Mouse (Mus musculus): ENCODE data around the gene Mrps24. TPM values are rescaled to one million over a fixed set of nuclear protein-coding genes. Genes with fewer than 3 reads are reported as not detected.

Mrps24 gene
- polyA plus RNA-seq, 1 experiment, result 101 TPM

GRCm38 (mm10) chr11:5705972-5706371, 9.5 kb downstream of the Mrps24 start:
- DNase-seq (ENCODE audit: low read depth), result no peak

- no peak for DNase-seq (ENCODE audit: low read depth)
Measured at GRCm38 (mm10) chr11:5703341-5703740, 12.1 kb downstream of the Mrps24 start.

- no peak for DNase-seq (ENCODE audit: low read depth)
Measured at GRCm38 (mm10) chr11:5702957-5703332, 12.5 kb downstream of the Mrps24 start.

GRCm38 (mm10) chr11:5702271-5702956, 13.1 kb downstream of the Mrps24 start:
- DNase-seq (ENCODE audit: low read depth), result no peak

GRCm38 (mm10) chr11:5701821-5702220, 13.7 kb downstream of the Mrps24 start:
- no peak for DNase-seq (ENCODE audit: low read depth)

GRCm38 (mm10) chr11:5701300-5701699, 14.2 kb downstream of the Mrps24 start:
- no peak for DNase-seq (ENCODE audit: low read depth)

GRCm38 (mm10) chr11:5700808-5701207, 14.7 kb downstream of the Mrps24 start:
- no peak for DNase-seq (ENCODE audit: low read depth)

GRCm38 (mm10) chr11:5691775-5692174, 23.7 kb downstream of the Mrps24 start:
- no peak for DNase-seq (ENCODE audit: low read depth)

GRCm38 (mm10) chr11:5684283-5684682, 31.2 kb downstream of the Mrps24 start:
- no peak for DNase-seq (ENCODE audit: low read depth)

GRCm38 (mm10) chr11:5682541-5682940, 32.9 kb downstream of the Mrps24 start:
- no peak for DNase-seq (ENCODE audit: low read depth)

Other genes starting within 250 kb of the Mrps24 start
- 120 and 157 TPM in 2 replicates for gene Xbp1, start 195.0 kb downstream of the Mrps24 start, polyA plus RNA-seq (2012; rRNA removed)
- 5.8 and 7.2 TPM in 2 replicates for gene Ccdc117, start 173.5 kb downstream of the Mrps24 start, polyA plus RNA-seq (2012; rRNA removed)
- 0.42 and 0.61 TPM in 2 replicates for gene Ankrd36, start 146.0 kb downstream of the Mrps24 start, polyA plus RNA-seq (2012; rRNA removed)
- gene Urgcp, start 46.7 kb upstream of the Mrps24 start, polyA plus RNA-seq (2012; rRNA removed), result 22.0 and 22.4 TPM in 2 replicates
- gene Dbnl, start 72.8 kb upstream of the Mrps24 start, polyA plus RNA-seq (2012; rRNA removed), result 53.0 and 63.6 TPM in 2 replicates
- gene Pgam2, start 88.1 kb upstream of the Mrps24 start, polyA plus RNA-seq (2012; rRNA removed), result 8.0 and 11.2 TPM in 2 replicates
- gene Polm, start 122.3 kb upstream of the Mrps24 start, polyA plus RNA-seq (2012; rRNA removed), result 21.6 and 22.7 TPM in 2 replicates
- 73.9 and 92.9 TPM in 2 replicates for gene Aebp1, start 146.3 kb upstream of the Mrps24 start, polyA plus RNA-seq (2012; rRNA removed)
- 96.7 and 101 TPM in 2 replicates for gene Pold2, start 162.6 kb upstream of the Mrps24 start, polyA plus RNA-seq (2012; rRNA removed)
- 0.61 and 0.92 TPM in 2 replicates for gene Myl7, start 183.1 kb upstream of the Mrps24 start, polyA plus RNA-seq (2012; rRNA removed)
- 2.1 and 2.4 TPM in 2 replicates for gene Gck, start 234.4 kb upstream of the Mrps24 start, polyA plus RNA-seq (2012; rRNA removed)
- 76.3 and 87.6 TPM in 2 replicates for gene Ykt6, start 240.0 kb upstream of the Mrps24 start, polyA plus RNA-seq (2012; rRNA removed)